Mouse (Mus musculus) midbrain, embryonic 10.5 days (tissue): ENCODE measurements at regions not wholly inside any gene's neighbourhood (a gene's known extent, or its start where the extent isn't known, plus 50 kb on each side); places are given as distances from the start of the nearest gene placed in this dataset.
A peak's percentile ranks its signal among the peaks of the same experiment; 100 is the strongest.

ENCODE experiments used
- DNase-seq: peaks from one replicate; pipeline ENCODE4 v3.0.0-alpha.2; 2017; ENCODE audit warnings: low spot score
- H3K27ac ChIP-seq: fragments of 300-500 bp; sonication (generic); replicated peaks from 2 replicates; pipeline ENCODE4 v1.5.1; 2016; ENCODE audit warnings: mild to moderate bottlenecking
- H3K27me3 ChIP-seq: fragments of 300-500 bp; sonication (generic); 2 replicates; pipeline ENCODE4 v1.6.1; 2016; ENCODE audit warnings: low read depth, mild to moderate bottlenecking; ENCODE audit not compliant: poor library complexity, severe bottlenecking
- H3K36me3 ChIP-seq: fragments of 300-500 bp; sonication (generic); 2 replicates; pipeline ENCODE4 v1.6.1; 2016; ENCODE audit warnings: mild to moderate bottlenecking, moderate library complexity
- H3K4me1 ChIP-seq: fragments of 300-500 bp; sonication (generic); 2 replicates; pipeline ENCODE4 v1.6.1; 2016
- H3K4me3 ChIP-seq: fragments of 300-500 bp; sonication (generic); 2 replicates; pipeline ENCODE4 v1.5.1; 2016; ENCODE audit warnings: mild to moderate bottlenecking, moderate library complexity
- H3K9me3 ChIP-seq: fragments of 300-500 bp; sonication (generic); replicated peaks from 2 replicates; pipeline ENCODE4 v1.6.1; 2016; ENCODE audit warnings: mild to moderate bottlenecking
- WGBS: fragments of 180-500 bp; shearing (Covaris S2); methylation state at CpG from one replicate; pipeline ENCODE4 v1.1.7; 2016; 5-methylcytosine and 5-hydroxymethylcytosine counted together

GRCm38 (mm10) chr2:169387765-169388518, 199.6 kb downstream of the Gm11011 start:
- peaks cover 15% of the 10 kb centered on the region for H3K4me1 ChIP-seq
- WGBS = 52% methylated on average over 23 of the region's 23 CpGs
- H3K4me3 ChIP-seq = no peak overlapping the region
- H3K36me3 ChIP-seq = no peaks in the 10 kb centered on the region
- H3K27me3 ChIP-seq = no peaks in the 10 kb centered on the region
- no peak for DNase-seq
- peaks cover 3% of the 10 kb centered on the region; the same call in 1 of the 2 replicates for H3K9me3 ChIP-seq
- 0 out of 2 replicates have a peak overlapping the region, but pooled peaks have one; percentile 20 for H3K27ac ChIP-seq

GRCm38 (mm10) chr2:169383701-169384100, 203.8 kb downstream of the Gm11011 start:
- DNase-seq = no peak
- WGBS = 92% methylated on average over 3 of the region's 3 CpGs
- no peak overlapping the region for H3K4me3 ChIP-seq

GRCm38 (mm10) chr2:169373069-169373468, 214.5 kb downstream of the Gm11011 start:
- 90% methylated on average over 7 of the region's 7 CpGs for WGBS
- Histone ChIP-seq H3K9me3 (no peaks in the 10 kb centered on the region), H3K27ac (no peak overlapping the region), H3K36me3 (no peaks in the 10 kb centered on the region), H3K27me3 (no peaks in the 10 kb centered on the region), H3K4me1 (no peaks in the 10 kb centered on the region), H3K4me3 (no peak overlapping the region)
- DNase-seq = no peak

More at GRCm38 (mm10) chr2:169383701-169384100, 203.8 kb downstream of the Gm11011 start:
- Histone ChIP-seq H3K27ac (no peak overlapping the region), H3K27me3 (no peaks in the 10 kb centered on the region), H3K9me3 (peaks cover 3% of the 10 kb centered on the region; the same call in 1 of the 2 replicates), H3K4me1 (peaks cover 12% of the 10 kb centered on the region), H3K36me3 (no peaks in the 10 kb centered on the region)

- Histone ChIP-seq H3K9me3 (no peaks in the 10 kb centered on the region), H3K27me3 (no peaks in the 10 kb centered on the region), H3K27ac (no peak overlapping the region), H3K4me3 (no peak overlapping the region), H3K36me3 (no peaks in the 10 kb centered on the region), H3K4me1 (peaks cover 5% of the 10 kb centered on the region)
- no peak for DNase-seq
- WGBS = 91% methylated on average over 4 of the region's 4 CpGs
Observed at GRCm38 (mm10) chr2:169365046-169365445, 222.5 kb downstream of the Gm11011 start.

- peak overlapping the region; percentile 40 for H3K4me3 ChIP-seq
- DNase-seq = peak; percentile 72
- H3K4me1 ChIP-seq = peaks cover 5% of the 10 kb centered on the region
- H3K9me3 ChIP-seq = no peaks in the 10 kb centered on the region
- no peaks in the 10 kb centered on the region for H3K36me3 ChIP-seq
- 22% methylated on average over 15 of the region's 15 CpGs for WGBS
- no peaks in the 10 kb centered on the region for H3K27me3 ChIP-seq
- H3K27ac ChIP-seq = no peak overlapping the region; the same call in 1 of the 2 replicates
Observed at GRCm38 (mm10) chr2:169360272-169360671, 227.3 kb downstream of the Gm11011 start.

- peaks cover 5% of the 10 kb centered on the region for H3K4me1 ChIP-seq
- no peak for DNase-seq
- H3K36me3 ChIP-seq = no peaks in the 10 kb centered on the region
- H3K9me3 ChIP-seq = no peaks in the 10 kb centered on the region
- no peak overlapping the region for H3K4me3 ChIP-seq
- WGBS = 81% methylated on average over 10 of the region's 10 CpGs
- no peaks in the 10 kb centered on the region for H3K27me3 ChIP-seq
- H3K27ac ChIP-seq = no peak overlapping the region
Observed at GRCm38 (mm10) chr2:169357400-169357799, 230.1 kb downstream of the Gm11011 start.

GRCm38 (mm10) chr2:169351547-169351946, 236.0 kb downstream of the Gm11011 start:
- Histone ChIP-seq H3K9me3 (no peaks in the 10 kb centered on the region), H3K4me3 (no peak overlapping the region), H3K4me1 (no peaks in the 10 kb centered on the region), H3K36me3 (no peaks in the 10 kb centered on the region), H3K27ac (no peak overlapping the region), H3K27me3 (no peaks in the 10 kb centered on the region)
- 81% methylated on average over 7 of the region's 7 CpGs for WGBS
- no peak for DNase-seq

- DNase-seq = peak; percentile 16
- Histone ChIP-seq H3K27me3 (no peaks in the 10 kb centered on the region), H3K4me3 (no peak overlapping the region), H3K9me3 (no peaks in the 10 kb centered on the region), H3K36me3 (no peaks in the 10 kb centered on the region), H3K27ac (peak overlapping the region; percentile 33), H3K4me1 (peaks cover 7% of the 10 kb centered on the region; the same call in 1 of the 2 replicates)
- 47% methylated on average over 10 of the region's 10 CpGs for WGBS
Observed at GRCm38 (mm10) chr2:169346107-169346506, 241.4 kb downstream of the Gm11011 start.

GRCm38 (mm10) chr2:169319521-169319920, 268.0 kb downstream of the Gm11011 start:
- H3K4me1 ChIP-seq = peaks cover 4% of the 10 kb centered on the region; the same call in 1 of the 2 replicates
- 84% methylated on average over 5 of the region's 5 CpGs for WGBS
- no peaks in the 10 kb centered on the region for H3K27me3 ChIP-seq
- H3K9me3 ChIP-seq = no peaks in the 10 kb centered on the region
- no peak for DNase-seq
- no peak overlapping the region for H3K4me3 ChIP-seq
- no peak overlapping the region for H3K27ac ChIP-seq
- H3K36me3 ChIP-seq = no peaks in the 10 kb centered on the region

- WGBS = 36% methylated on average over 2 of the region's 2 CpGs
- H3K4me3 ChIP-seq = no peak overlapping the region
Observed at GRCm38 (mm10) chr2:169314396-169314930, 273.1 kb downstream of the Gm11011 start.

GRCm38 (mm10) chr2:169311821-169312220, 275.7 kb downstream of the Gm11011 start:
- no peak overlapping the region for H3K27ac ChIP-seq
- no peak overlapping the region for H3K4me3 ChIP-seq
- no peaks in the 10 kb centered on the region for H3K9me3 ChIP-seq
- no peaks in the 10 kb centered on the region for H3K36me3 ChIP-seq
- H3K4me1 ChIP-seq = peaks cover 16% of the 10 kb centered on the region
- 52% methylated on average over 12 of the region's 12 CpGs for WGBS
- H3K27me3 ChIP-seq = no peaks in the 10 kb centered on the region
- DNase-seq = no peak

More at GRCm38 (mm10) chr2:169314396-169314930, 273.1 kb downstream of the Gm11011 start:
- no peak overlapping the region for H3K27ac ChIP-seq
- H3K4me1 ChIP-seq = peaks cover 16% of the 10 kb centered on the region
- H3K27me3 ChIP-seq = no peaks in the 10 kb centered on the region
- H3K9me3 ChIP-seq = no peaks in the 10 kb centered on the region
- no peaks in the 10 kb centered on the region for H3K36me3 ChIP-seq
- DNase-seq = no peak

GRCm38 (mm10) chr2:169311356-169311755, 276.2 kb downstream of the Gm11011 start:
- no peak for DNase-seq
- WGBS = 56% methylated on average over 4 of the region's 4 CpGs

GRCm38 (mm10) chr2:169304360-169304759, 283.2 kb downstream of the Gm11011 start:
- WGBS = 78% methylated on average over 3 of the region's 3 CpGs

More at GRCm38 (mm10) chr2:169311356-169311755, 276.2 kb downstream of the Gm11011 start:
- 0 out of 2 replicates have a peak, but pooled peaks cover under 1% of the 10 kb centered on the region for H3K9me3 ChIP-seq
- no peaks in the 10 kb centered on the region for H3K27me3 ChIP-seq
- no peaks in the 10 kb centered on the region for H3K36me3 ChIP-seq
- H3K27ac ChIP-seq = no peak overlapping the region
- H3K4me1 ChIP-seq = peaks cover 16% of the 10 kb centered on the region
- H3K4me3 ChIP-seq = no peak overlapping the region

More at GRCm38 (mm10) chr2:169304360-169304759, 283.2 kb downstream of the Gm11011 start:
- Histone ChIP-seq H3K27ac (no peak overlapping the region), H3K4me3 (no peak overlapping the region), H3K27me3 (no peaks in the 10 kb centered on the region), H3K36me3 (no peaks in the 10 kb centered on the region), H3K4me1 (no peaks in the 10 kb centered on the region), H3K9me3 (peaks cover 5% of the 10 kb centered on the region; the same call in 1 of the 2 replicates)
- DNase-seq = no peak
